Mouse (Mus musculus) megakaryocyte, embryonic 14.5 days (primary cell): ENCODE results near the gene Ddx19b.
"Not testable (repeated sequence)": the region's sequence is repeated elsewhere in the genome, so short reads cannot be mapped to it uniquely, and the experiment has no call there.

Source experiments
- FLI1 ChIP-seq: IDR thresholded peaks from 2 replicates; pipeline ENCODE4 v1.6.1; 2012; ENCODE audit warnings: low read length, inconsistent platforms, mixed read lengths
- GATA1 ChIP-seq: IDR thresholded peaks from 3 replicates; pipeline ENCODE4 v1.6.1; 2012; ENCODE audit warnings: mixed read lengths, low read length, inconsistent platforms, borderline replicate concordance

DNA sequence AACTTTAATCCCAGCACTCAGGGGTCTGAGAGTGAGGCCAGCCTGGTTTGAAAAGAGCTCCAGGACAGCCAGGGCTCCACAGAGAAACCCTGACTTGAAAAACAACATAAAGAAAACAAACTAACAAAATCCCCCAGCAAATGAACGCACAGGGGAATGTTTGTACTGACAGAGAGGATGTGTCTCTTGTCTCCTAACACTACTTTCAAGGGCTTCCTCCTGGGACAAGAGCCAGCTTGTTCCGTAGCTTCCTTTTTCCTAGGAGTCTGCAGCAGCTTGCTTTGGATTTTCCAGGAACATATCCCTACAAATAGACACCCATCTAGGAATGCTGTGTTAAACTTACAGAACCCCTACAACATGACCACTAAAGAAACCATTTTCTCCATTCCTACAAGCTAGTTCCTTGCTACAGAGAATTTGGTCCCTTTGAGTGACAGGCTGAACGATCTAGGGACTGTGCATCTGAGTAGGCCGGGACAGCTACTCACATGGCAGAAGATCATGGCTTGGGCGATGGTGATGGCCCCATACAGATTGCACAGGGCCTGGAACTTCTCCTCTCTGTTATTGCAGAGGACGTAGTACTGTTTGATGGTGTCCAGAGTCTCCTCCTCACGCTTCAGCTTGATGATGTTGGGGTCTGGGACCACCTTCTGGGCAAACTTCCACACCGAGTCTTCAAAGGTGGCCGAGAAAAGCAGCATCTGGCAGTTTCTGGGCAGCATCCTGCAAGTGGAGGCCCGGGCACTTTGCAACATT, 21.1 kb downstream of the Ddx19b start:
- TF ChIP-seq GATA1, FLI1: not testable (repeated sequence)
